Mouse (Mus musculus) hindbrain, embryonic 10.5 days (tissue): Measurements from ENCODE around the gene Nap1l5. TPM values are rescaled to one million over a fixed set of nuclear protein-coding genes. Genes with fewer than 3 reads are reported as not detected.
"Not testable (repeated sequence)": the region's sequence is repeated elsewhere in the genome, so short reads cannot be mapped to it uniquely, and the experiment has no call there.

Experiments
- DNase-seq: peaks from one replicate; pipeline ENCODE4 v3.0.0-alpha.2; 2017; ENCODE audit warnings: low spot score
- H3K27ac ChIP-seq: fragments of 300-500 bp; sonication (generic); 2 replicates; pipeline ENCODE4 v1.5.1; 2016; ENCODE audit warnings: mild to moderate bottlenecking, moderate library complexity
- H3K27me3 ChIP-seq: fragments of 300-500 bp; sonication (generic); 2 replicates; pipeline ENCODE4 v1.6.1; 2016; ENCODE audit warnings: mild to moderate bottlenecking; ENCODE audit not compliant: poor library complexity, insufficient read depth, severe bottlenecking
- H3K36me3 ChIP-seq: fragments of 300-500 bp; sonication (generic); 2 replicates; pipeline ENCODE4 v1.6.1; 2016; ENCODE audit warnings: mild to moderate bottlenecking, moderate library complexity
- H3K4me1 ChIP-seq: fragments of 300-500 bp; sonication (generic); replicated peaks from 2 replicates; pipeline ENCODE4 v1.6.1; 2016; ENCODE audit warnings: mild to moderate bottlenecking
- H3K4me3 ChIP-seq: fragments of 300-500 bp; sonication (generic); 2 replicates; pipeline ENCODE4 v1.5.1; 2016; ENCODE audit warnings: mild to moderate bottlenecking, moderate library complexity
- H3K9me3 ChIP-seq: fragments of 300-500 bp; sonication (generic); 2 replicates; pipeline ENCODE4 v1.6.1; 2016; ENCODE audit warnings: mild to moderate bottlenecking, moderate library complexity
- WGBS: fragments of 180-500 bp; shearing (Covaris S2); methylation state at CpG from one replicate; pipeline ENCODE4 v1.1.7; 2016; 5-methylcytosine and 5-hydroxymethylcytosine counted together
- polyA plus RNA-seq: library from polyadenylated mRNA; unstranded; fragments of >200 nt; fragmentation: Nextera tagmentation; extraction: Ambion mirVana; gene quantifications from 2 replicates; pipeline ENCODE4 v1.2.1, GENCODE M21; 2016

Nap1l5 gene
- polyA plus RNA-seq, 1 experiment from 2014 or later = 20.1 TPM

DNA sequence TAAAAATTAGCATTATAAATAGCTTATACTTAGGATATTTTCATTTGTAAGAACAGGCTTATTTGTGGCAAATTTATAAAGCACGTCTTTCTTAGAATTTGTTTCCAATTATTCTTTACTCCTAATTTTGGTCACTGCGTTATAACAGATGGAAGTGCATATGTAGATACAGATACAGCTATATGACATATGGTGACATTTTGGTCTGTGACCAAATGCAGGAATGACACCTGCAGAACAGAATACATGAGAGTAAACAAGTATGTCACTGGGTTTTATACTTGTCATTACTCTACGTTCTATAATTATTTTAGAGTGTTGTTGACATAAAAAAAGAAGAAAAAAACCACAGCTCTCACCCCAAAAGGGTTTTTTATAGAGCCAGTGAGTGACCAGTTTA lies 7.8 kb downstream of the Nap1l5 start:
- H3K27ac ChIP-seq = no peak overlapping the region
- H3K36me3 ChIP-seq = no peaks in the 10 kb centered on the region
- WGBS = 91% methylated on average over 3 of the region's 3 CpGs
- no peaks in the 10 kb centered on the region for H3K27me3 ChIP-seq
- no peak for DNase-seq
- no peak overlapping the region for H3K4me3 ChIP-seq
- no peaks in the 10 kb centered on the region for H3K9me3 ChIP-seq
- H3K4me1 ChIP-seq = peaks cover 6% of the 10 kb centered on the region; the same call in 1 of the 2 replicates

DNA sequence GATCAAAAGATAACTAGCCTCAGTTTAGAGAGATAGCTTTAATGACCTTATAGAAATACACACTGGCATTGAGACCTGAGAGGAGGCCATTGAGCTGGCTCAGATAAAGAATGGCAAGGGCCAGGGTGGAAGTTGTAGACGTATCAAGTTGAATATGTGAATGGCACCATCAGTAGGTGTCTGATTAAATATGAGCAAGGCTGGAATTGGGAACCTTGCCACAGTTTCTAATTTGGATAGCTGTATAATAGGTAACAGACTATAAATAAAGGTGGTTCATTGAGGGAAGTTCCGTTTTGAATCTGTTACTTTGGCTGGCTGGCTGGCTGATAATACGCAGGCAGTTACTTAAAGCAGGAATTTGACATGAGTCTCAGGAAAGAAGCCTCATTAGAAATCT lies 10.2 kb downstream of the Nap1l5 start:
- Histone ChIP-seq H3K27ac (no peak overlapping the region), H3K4me3 (no peak overlapping the region), H3K27me3 (no peaks in the 10 kb centered on the region), H3K36me3 (no peaks in the 10 kb centered on the region), H3K9me3 (no peaks in the 10 kb centered on the region), H3K4me1 (no peaks in the 10 kb centered on the region)
- WGBS = 83% methylated on average over 3 of the region's 3 CpGs
- no peak for DNase-seq

DNA sequence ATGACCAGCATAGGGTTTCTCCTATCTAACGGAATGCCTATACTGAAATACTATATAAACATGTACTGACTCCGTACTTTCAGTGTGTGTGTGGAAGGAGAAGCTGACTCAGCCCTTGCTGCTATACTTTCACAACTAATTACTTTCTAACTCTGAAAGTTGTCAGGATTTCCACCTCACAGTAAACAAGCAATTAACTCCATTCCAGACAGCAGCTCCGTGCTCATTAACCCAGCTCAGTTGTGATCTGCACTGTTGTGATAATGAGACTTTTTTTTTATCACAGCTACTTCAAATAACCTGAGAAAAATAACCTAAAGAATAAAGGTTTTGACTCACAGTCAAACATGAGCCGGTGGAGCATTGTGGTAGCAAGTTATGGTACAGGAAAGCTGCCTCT lies 11.9 kb downstream of the Nap1l5 start:
- Histone ChIP-seq H3K9me3 (no peaks in the 10 kb centered on the region), H3K4me3 (no peak overlapping the region), H3K27me3 (no peaks in the 10 kb centered on the region), H3K36me3 (peaks cover 4% of the 10 kb centered on the region), H3K27ac (no peak overlapping the region), H3K4me1 (no peaks in the 10 kb centered on the region)
- DNase-seq = no peak
- WGBS = 91% methylated on average over 4 of the region's 4 CpGs

DNA sequence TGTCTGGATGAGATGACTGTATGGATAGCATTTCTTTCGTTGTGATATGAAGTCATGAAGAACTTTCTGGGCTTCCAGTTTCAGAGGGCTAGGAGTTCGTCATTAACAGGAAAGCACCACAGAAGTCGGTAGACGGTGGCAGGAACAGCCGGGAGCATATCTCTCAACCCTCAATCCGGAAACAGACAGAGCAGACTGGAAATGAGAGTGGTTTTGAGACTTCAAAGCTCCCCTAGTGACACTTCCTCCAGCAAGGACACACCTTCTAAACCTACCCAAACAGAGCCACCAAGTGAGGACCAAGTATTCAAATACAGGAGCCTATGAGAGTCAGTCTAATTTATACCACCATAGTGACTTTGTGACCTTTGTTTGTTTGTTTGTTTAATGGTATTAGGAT lies 13.6 kb downstream of the Nap1l5 start:
- Histone ChIP-seq H3K27me3 (no peaks in the 10 kb centered on the region), H3K4me3 (no peak overlapping the region)

DNA sequence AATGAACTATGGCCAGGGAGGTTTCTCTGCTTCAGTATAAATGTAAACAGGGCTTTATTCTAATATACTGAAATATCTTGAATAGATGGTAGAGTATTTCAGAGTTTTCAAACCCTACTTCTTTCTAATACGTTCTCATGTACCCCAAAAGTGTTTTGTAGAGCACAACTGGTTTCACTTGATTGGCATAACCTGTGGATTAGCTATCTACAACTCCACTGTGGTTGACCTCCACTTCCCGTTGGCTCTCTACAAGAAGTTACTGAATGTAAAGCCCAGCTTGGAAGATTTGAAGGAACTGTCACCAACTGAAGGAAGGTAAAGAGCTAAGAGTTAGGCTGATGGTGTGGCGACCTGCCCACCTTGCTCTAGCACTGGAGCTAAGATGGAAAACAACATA lies 17.0 kb downstream of the Nap1l5 start:
- no peaks in the 10 kb centered on the region for H3K27me3 ChIP-seq
- no peak overlapping the region for H3K4me3 ChIP-seq
- no peaks in the 10 kb centered on the region for H3K4me1 ChIP-seq
- DNase-seq = no peak
- peaks cover 8% of the 10 kb centered on the region for H3K36me3 ChIP-seq
- WGBS = 91% methylated on average over 3 of the region's 3 CpGs
- no peaks in the 10 kb centered on the region for H3K9me3 ChIP-seq
- H3K27ac ChIP-seq = no peak overlapping the region

More for the DNA sequence above, 13.6 kb downstream of the Nap1l5 start:
- Histone ChIP-seq H3K36me3 (peaks cover 8% of the 10 kb centered on the region), H3K9me3 (no peaks in the 10 kb centered on the region), H3K27ac (no peak overlapping the region), H3K4me1 (no peaks in the 10 kb centered on the region)
- WGBS = 95% methylated on average over 6 of the region's 6 CpGs
- no peak for DNase-seq

DNA sequence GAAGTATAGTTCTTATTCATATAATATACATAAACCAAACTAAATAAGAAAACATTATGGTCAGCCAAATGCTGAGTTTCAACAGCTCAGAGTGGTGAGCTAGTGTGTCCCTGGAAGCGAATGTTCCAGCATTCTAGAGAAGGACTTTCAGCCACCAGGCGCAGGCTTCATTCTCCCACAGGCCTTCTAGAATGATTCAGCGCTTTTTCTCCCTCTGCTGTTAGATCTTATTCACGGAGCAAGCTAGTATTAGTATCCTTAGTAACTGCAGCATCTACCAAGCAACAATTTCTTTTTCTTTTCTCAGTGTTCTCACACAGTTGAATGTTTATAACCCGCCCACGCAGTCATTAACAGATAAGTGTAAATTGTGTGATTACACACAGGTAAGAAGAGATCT lies 24.6 kb downstream of the Nap1l5 start:
- H3K36me3 ChIP-seq = 0 out of 2 replicates have a peak, but pooled peaks cover 6% of the 10 kb centered on the region
- H3K4me1 ChIP-seq = no peaks in the 10 kb centered on the region
- H3K9me3 ChIP-seq = no peaks in the 10 kb centered on the region
- H3K4me3 ChIP-seq = no peak overlapping the region
- no peak overlapping the region for H3K27ac ChIP-seq
- no peak for DNase-seq
- WGBS = 84% methylated on average over 6 of the region's 6 CpGs
- no peaks in the 10 kb centered on the region for H3K27me3 ChIP-seq

DNA sequence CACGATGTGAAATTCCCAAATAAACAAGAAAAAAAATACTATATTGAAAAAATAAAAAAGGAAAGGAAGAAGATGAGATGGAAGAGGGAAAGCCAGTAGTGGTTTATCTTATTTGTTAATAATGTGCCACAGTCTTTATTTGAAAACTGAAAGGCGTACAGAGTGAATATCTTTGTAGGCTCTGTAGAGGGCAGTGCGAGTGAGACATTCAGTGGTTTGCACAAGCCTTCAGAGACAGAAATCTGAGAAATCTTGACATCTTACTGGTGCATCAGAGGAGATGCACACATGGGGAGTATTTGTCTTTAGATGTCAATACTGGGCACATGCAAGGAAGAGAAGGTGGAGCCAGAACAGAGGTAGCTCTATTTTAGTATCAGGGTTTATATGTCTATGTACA lies 25.5 kb downstream of the Nap1l5 start:
- 91% methylated on average over 3 of the region's 3 CpGs for WGBS

DNA sequence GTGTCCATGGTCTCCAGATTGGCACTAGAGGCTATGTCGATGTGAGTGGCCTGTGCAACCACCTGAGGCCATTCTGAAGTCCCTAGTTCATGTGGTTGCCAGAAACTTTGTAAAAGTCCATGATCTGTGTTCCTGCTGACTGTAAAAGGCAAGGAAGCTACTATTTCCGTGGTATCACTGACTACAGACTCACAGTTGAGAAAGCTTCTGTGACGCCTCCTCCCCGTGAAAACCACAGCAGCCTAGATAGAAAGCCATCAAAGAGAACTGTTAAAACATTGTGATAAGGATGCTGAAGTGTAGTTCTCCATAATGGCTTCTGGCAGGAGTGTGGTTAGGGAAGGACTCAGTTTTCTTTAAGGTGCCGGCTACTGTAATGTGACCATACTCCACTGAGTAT lies 26.0 kb downstream of the Nap1l5 start:
- H3K27ac ChIP-seq = no peak overlapping the region
- H3K4me3 ChIP-seq = no peak overlapping the region
- H3K4me1 ChIP-seq = no peaks in the 10 kb centered on the region
- no peaks in the 10 kb centered on the region for H3K27me3 ChIP-seq
- WGBS = 92% methylated on average over 5 of the region's 5 CpGs
- H3K36me3 ChIP-seq = 0 out of 2 replicates have a peak, but pooled peaks cover 6% of the 10 kb centered on the region
- DNase-seq = no peak
- no peaks in the 10 kb centered on the region for H3K9me3 ChIP-seq

More for the DNA sequence above, 25.5 kb downstream of the Nap1l5 start:
- H3K9me3 ChIP-seq = no peaks in the 10 kb centered on the region
- H3K27ac ChIP-seq = no peak overlapping the region
- H3K36me3 ChIP-seq = 0 out of 2 replicates have a peak, but pooled peaks cover 6% of the 10 kb centered on the region
- no peaks in the 10 kb centered on the region for H3K4me1 ChIP-seq
- H3K27me3 ChIP-seq = no peaks in the 10 kb centered on the region
- DNase-seq = no peak
- no peak overlapping the region for H3K4me3 ChIP-seq

DNA sequence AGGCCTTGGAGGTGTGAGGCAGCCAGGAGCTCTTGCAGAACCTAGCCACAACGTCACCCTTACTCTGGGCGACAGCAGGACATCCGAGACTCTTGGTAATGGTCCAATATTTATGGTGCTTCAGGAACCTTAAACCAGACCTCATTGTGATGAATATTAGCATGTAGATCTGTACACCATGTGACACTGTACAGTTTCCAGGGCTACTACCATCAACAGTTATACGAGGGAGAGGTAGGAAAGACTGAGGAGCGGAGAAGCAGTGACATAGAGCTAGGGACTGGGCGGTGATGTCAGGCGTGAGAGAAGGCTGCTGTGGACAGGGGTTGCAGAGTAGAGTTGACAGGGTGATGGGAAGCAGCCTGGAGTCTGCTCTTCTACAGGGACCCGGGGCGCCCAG lies 26.9 kb downstream of the Nap1l5 start:
- Histone ChIP-seq H3K4me1 (no peaks in the 10 kb centered on the region), H3K36me3 (0 out of 2 replicates have a peak, but pooled peaks cover 6% of the 10 kb centered on the region), H3K27me3 (no peaks in the 10 kb centered on the region), H3K27ac (no peak overlapping the region), H3K4me3 (no peak overlapping the region), H3K9me3 (no peaks in the 10 kb centered on the region)
- no peak for DNase-seq
- WGBS = 91% methylated on average over 9 of the region's 9 CpGs

DNA sequence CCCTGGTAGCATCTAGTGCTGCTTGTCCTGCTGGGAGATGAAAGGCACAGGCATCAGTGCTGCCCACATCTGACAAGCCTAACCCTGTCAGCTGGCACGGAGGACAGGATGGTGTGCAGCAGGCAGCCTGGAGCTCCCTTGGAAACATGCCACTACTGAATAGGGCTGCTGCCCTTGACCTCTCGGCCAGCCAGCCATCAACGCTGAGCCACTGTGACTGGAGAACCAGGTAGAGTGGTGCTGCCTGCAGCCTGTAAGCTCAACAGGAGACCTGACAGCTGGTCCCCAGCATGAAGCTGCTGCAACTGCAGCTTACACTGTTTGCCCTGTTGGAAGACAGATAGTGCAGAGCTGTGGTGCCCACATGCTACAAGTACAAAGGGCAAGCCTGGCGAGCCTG lies 27.3 kb downstream of the Nap1l5 start:
- H3K9me3 ChIP-seq = no peaks in the 10 kb centered on the region
- H3K27ac ChIP-seq = no peak overlapping the region
- H3K4me3 ChIP-seq = no peak overlapping the region
- no peak for DNase-seq
- WGBS = 62% methylated on average over 4 of the region's 4 CpGs
- H3K36me3 ChIP-seq = 0 out of 2 replicates have a peak, but pooled peaks cover 6% of the 10 kb centered on the region
- no peaks in the 10 kb centered on the region for H3K27me3 ChIP-seq
- no peaks in the 10 kb centered on the region for H3K4me1 ChIP-seq

DNA sequence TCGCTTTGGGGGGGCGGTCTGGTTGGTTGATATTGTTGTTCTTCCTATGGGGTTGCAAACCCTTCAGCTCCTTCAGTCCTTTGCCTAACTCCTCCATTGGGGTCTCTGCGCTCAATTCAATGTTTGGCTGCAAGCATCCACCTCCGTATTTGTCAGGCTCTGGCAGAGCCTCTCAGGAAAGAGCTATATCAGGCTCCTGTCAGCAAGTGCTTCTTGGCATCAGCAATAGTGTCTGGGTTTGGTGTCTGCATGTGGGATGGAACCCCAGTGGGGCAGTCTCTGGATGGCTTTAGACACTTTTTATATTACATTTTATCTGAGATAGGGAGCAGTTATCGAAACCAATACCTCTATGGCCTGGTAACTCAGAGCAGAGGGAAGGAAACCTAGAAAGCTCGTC lies 39.0 kb downstream of the Nap1l5 start:
- not testable (repeated sequence) for H3K4me1 ChIP-seq, H3K4me3 ChIP-seq, H3K36me3 ChIP-seq, DNase-seq, H3K9me3 ChIP-seq, H3K27me3 ChIP-seq, H3K27ac ChIP-seq
- WGBS = 93% methylated on average over 6 of the region's 6 CpGs

DNA sequence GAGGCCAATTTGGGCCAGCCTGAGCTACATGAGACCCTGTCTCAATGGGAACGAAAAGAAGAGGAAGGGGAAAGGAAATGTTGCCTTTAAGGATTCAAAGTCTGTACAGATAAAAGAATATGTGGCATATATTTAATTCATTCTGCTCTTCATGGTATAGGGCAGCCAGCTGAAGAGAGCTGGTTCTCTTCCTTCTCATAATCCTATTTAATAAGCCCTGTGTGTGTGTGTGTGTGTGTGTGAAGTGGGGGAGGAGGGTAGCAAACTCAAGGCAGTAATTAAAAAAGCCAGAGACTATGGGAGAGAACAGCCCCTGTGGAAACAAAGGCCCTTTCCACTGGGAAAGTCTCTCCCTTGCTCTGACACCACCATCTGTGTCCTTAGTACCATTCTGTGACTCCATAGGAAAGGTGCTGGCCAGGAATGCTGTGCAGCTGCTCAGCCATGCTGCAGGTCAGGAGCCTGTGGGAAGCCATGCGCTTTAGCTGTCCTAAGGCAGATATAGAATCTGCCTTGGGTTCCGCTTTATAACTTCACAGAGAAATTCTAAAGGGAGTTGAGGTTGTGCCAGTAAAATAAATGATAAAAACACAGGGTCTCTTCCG lies 43.1 kb downstream of the Nap1l5 start:
- Histone ChIP-seq H3K4me1 (no peaks in the 10 kb centered on the region), H3K27me3 (no peaks in the 10 kb centered on the region), H3K9me3 (no peaks in the 10 kb centered on the region), H3K27ac (no peak overlapping the region), H3K4me3 (no peak overlapping the region), H3K36me3 (no peaks in the 10 kb centered on the region)
- WGBS = 91% methylated on average over 4 of the region's 4 CpGs
- no peak for DNase-seq

DNA sequence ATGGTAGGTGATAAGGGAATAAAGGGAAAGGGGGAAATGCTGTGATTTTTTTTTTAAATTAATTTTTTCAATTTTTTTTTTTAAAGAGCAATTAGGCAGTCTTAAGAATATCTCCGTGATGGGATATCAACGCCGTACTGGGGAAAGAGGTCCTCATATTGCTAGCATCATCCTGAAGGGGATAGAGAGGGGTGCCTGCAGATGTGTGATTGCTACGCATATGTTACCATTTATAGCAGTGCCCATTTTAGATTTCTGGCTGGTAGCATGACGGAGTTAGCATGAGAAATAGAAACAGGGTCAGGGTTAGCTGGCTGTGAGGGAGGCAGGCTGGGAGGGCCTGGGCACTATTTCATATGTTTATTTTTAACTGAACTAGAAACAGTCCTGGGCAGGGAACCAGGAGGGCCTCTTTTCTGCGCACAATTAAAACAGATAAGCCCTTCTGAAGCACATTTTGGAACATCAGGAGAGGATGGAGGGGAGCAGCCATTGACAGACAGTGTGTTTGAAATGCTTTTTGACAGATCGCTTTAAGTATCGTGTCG lies 44.4 kb downstream of the Nap1l5 start:
- no peak for DNase-seq
- H3K27me3 ChIP-seq = no peaks in the 10 kb centered on the region
- no peaks in the 10 kb centered on the region for H3K4me1 ChIP-seq
- no peak overlapping the region for H3K4me3 ChIP-seq
- H3K9me3 ChIP-seq = no peaks in the 10 kb centered on the region
- no peak overlapping the region for H3K27ac ChIP-seq
- H3K36me3 ChIP-seq = no peaks in the 10 kb centered on the region
- 92% methylated on average over 9 of the region's 9 CpGs for WGBS

DNA sequence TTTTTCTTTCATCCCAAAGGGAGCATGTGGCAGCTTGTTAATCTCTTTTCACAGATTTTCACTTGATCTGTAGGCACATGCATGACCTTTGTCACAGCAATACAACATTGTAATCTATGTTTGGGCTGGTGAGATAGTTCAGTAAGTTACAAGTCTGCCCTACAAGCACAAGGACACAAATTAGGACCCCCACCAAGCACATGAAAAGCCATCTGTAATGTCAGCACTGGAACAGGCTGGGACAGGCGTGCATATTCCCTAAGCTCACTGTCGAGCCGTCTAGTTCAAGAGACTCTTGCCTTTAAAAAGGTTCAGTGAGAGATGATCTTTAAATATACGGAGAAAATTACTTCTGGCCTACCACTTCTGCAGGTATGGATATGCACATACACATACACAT lies 47.4 kb downstream of the Nap1l5 start:
- no peaks in the 10 kb centered on the region for H3K36me3 ChIP-seq
- H3K27ac ChIP-seq = no peak overlapping the region
- H3K27me3 ChIP-seq = no peaks in the 10 kb centered on the region
- no peaks in the 10 kb centered on the region for H3K4me1 ChIP-seq
- WGBS = 91% methylated on average over 4 of the region's 4 CpGs
- H3K9me3 ChIP-seq = no peaks in the 10 kb centered on the region
- no peak for DNase-seq
- H3K4me3 ChIP-seq = no peak overlapping the region
